Mouse (Mus musculus): Measurements from ENCODE around the gene Hand2.

- no peak for TF ChIP-seq POLR2AphosphoS2 (IDR thresholded peaks at IDR 0.05; ENCODE audit: insufficient read length, low read depth)
- no peak for TF ChIP-seq POLR2A (IDR thresholded peaks at IDR 0.05; ENCODE audit: insufficient read length, low read depth)
- no peak for TF ChIP-seq CEBPB (IDR thresholded peaks at IDR 0.05; ENCODE audit: insufficient read depth, poor library complexity, severe bottlenecking)
Measured at GRCm38 (mm10) chr8:57347141-57347540, 26.4 kb downstream of the Hand2 start.

All from myocyte (in vitro differentiated cells).